Mouse (Mus musculus): ENCODE data around the gene Cttnbp2. TPM values are rescaled to one million over a fixed set of nuclear protein-coding genes. Genes with fewer than 3 reads are reported as not detected.

The Cttnbp2 gene
- polyA plus RNA-seq, 1 experiment from 2014 or later = 9.8 TPM

- Histone ChIP-seq H3K27me3 (ENCODE audit: control insufficient read depth, insufficient read depth, low read length) (no peaks in the 10 kb centered on the region), H3K4me1 (ENCODE audit: control insufficient read depth, insufficient read depth, low read length) (no peaks in the 10 kb centered on the region), H3K9me3 (replicated peaks; ENCODE audit: control insufficient read depth, low read length) (no peaks in the 10 kb centered on the region), H3K4me2 (no peak overlapping the region), H3K36me3 (ENCODE audit: control insufficient read depth, insufficient read depth, low read length) (no peaks in the 10 kb centered on the region), H3K27ac (ENCODE audit: low read depth, low read length) (no peak overlapping the region), H3K9ac (ENCODE audit: low read depth, low read length) (no peak overlapping the region), H3K4me3 (ENCODE audit: low read depth, low read length) (no peak overlapping the region)
- 77% methylated on average over 2 of the region's 2 CpGs for whole genome bisulfite sequencing (ENCODE audit: insufficient replicate concordance)
- no peak for ATAC-seq (replicated peaks; ENCODE audit: insufficient number of reproducible peaks, low FRiP score, low TSS enrichment)
Measured at GRCm38 (mm10) chr6:18344272-18344671, 170.4 kb downstream of the Cttnbp2 start.

- Histone ChIP-seq H3K9me3 (replicated peaks; ENCODE audit: control insufficient read depth, low read length) (no peaks in the 10 kb centered on the region), H3K9ac (ENCODE audit: low read depth, low read length) (no peak overlapping the region), H3K4me2 (no peak overlapping the region), H3K4me1 (ENCODE audit: control insufficient read depth, insufficient read depth, low read length) (no peaks in the 10 kb centered on the region), H3K4me3 (ENCODE audit: low read depth, low read length) (no peak overlapping the region), H3K27ac (ENCODE audit: low read depth, low read length) (no peak overlapping the region), H3K27me3 (ENCODE audit: control insufficient read depth, insufficient read depth, low read length) (no peaks in the 10 kb centered on the region), H3K36me3 (ENCODE audit: control insufficient read depth, insufficient read depth, low read length) (no peaks in the 10 kb centered on the region)
- no peak for ATAC-seq (replicated peaks; ENCODE audit: insufficient number of reproducible peaks, low FRiP score, low TSS enrichment)
Measured at GRCm38 (mm10) chr6:18338307-18338706, 176.3 kb downstream of the Cttnbp2 start.

- Histone ChIP-seq H3K36me3 (ENCODE audit: control insufficient read depth, insufficient read depth, low read length) (no peaks in the 10 kb centered on the region), H3K9ac (ENCODE audit: low read depth, low read length) (no peak overlapping the region), H3K4me1 (ENCODE audit: control insufficient read depth, insufficient read depth, low read length) (no peaks in the 10 kb centered on the region), H3K9me3 (replicated peaks; ENCODE audit: control insufficient read depth, low read length) (no peaks in the 10 kb centered on the region), H3K27ac (ENCODE audit: low read depth, low read length) (no peak overlapping the region), H3K27me3 (ENCODE audit: control insufficient read depth, insufficient read depth, low read length) (no peaks in the 10 kb centered on the region), H3K4me2 (no peak overlapping the region), H3K4me3 (ENCODE audit: low read depth, low read length) (no peak overlapping the region)
- 64% methylated on average over 3 of the region's 3 CpGs for WGBS (ENCODE audit: insufficient replicate concordance)
- no peak for ATAC-seq (replicated peaks; ENCODE audit: insufficient number of reproducible peaks, low FRiP score, low TSS enrichment)
Measured at GRCm38 (mm10) chr6:18335393-18335792, 179.2 kb downstream of the Cttnbp2 start.

- H3K4me3 ChIP-seq (ENCODE audit: low read depth, low read length) = no peak overlapping the region
- H3K9me3 ChIP-seq (replicated peaks; ENCODE audit: control insufficient read depth, low read length) = no peaks in the 10 kb centered on the region
- no peaks in the 10 kb centered on the region for H3K36me3 ChIP-seq (ENCODE audit: control insufficient read depth, insufficient read depth, low read length)
- no peak overlapping the region for H3K27ac ChIP-seq (ENCODE audit: low read depth, low read length)
- no peaks in the 10 kb centered on the region for H3K27me3 ChIP-seq (ENCODE audit: control insufficient read depth, insufficient read depth, low read length)
- no peaks in the 10 kb centered on the region for H3K4me1 ChIP-seq (ENCODE audit: control insufficient read depth, insufficient read depth, low read length)
- no peak overlapping the region for H3K9ac ChIP-seq (ENCODE audit: low read depth, low read length)
- H3K4me2 ChIP-seq = no peak overlapping the region
- 62% methylated on average over 1 of the region's 1 CpGs for WGBS (ENCODE audit: insufficient replicate concordance)
- ATAC-seq (replicated peaks; ENCODE audit: insufficient number of reproducible peaks, low FRiP score, low TSS enrichment) = no peak
Measured at GRCm38 (mm10) chr6:18322950-18323349, 191.7 kb downstream of the Cttnbp2 start.

Small RNA genes lying within 50 kb of the gene (microRNA-seq; reads per million reads assigned to microRNA genes)
- not detected for gene Gm26233 (ENCODE audit: borderline number of aligned reads)

Measured in heart, embryonic 11.5 days (tissue).